Comparison of ENCODE assay signal across 25 mouse cellular contexts in genomic region chr7:25243361-25243760, GRCm38 (mm10). TPM values are rescaled to one million over a fixed set of nuclear protein-coding genes. Genes with fewer than 3 reads are reported as not detected.
A peak's percentile ranks its signal among the peaks of the same experiment; 100 is the strongest.
DNase-seq lines count a peak whose midpoint lies in the region; ATAC-seq and TF ChIP-seq lines count a peak whose summit lies in the region.
"Had no signal": no experiment of that assay in that cellular context is flagged by ENCODE, and none has a peak within 500 bp of the region (broad histone marks: within the 10 kb centered on the region; RNA-seq: fewer than 3 reads in every experiment).

No protein-coding gene starts in this region.

- WGBS in kidney, embryonic 15.5 days, result 83% methylated on average over 4 of the region's 4 CpGs
- WGBS in embryonic facial prominence, embryonic 10.5 days, result 93% methylated on average over 4 of the region's 4 CpGs

- peaks cover 70% of the 10 kb centered on the region for H3K4me1 ChIP-seq in kidney, embryonic 15.5 days
- H3K4me1 ChIP-seq in E14TG2a.4 (replicated peaks; ENCODE audit: low read depth, low read length), result peaks cover 91% of the 10 kb centered on the region
- H3K4me1 ChIP-seq in embryonic facial prominence, embryonic 10.5 days, result peaks cover 57% of the 10 kb centered on the region

- no peak overlapping the region for H3K27ac ChIP-seq in gastrocnemius, adult 2 months
- H3K27ac ChIP-seq in kidney, embryonic 15.5 days, result 0 out of 2 replicates have a peak overlapping the region, but pooled peaks have one; percentile 9
- no peak overlapping the region for H3K27ac ChIP-seq in embryonic facial prominence, embryonic 10.5 days (replicated peaks)
- H3K27ac ChIP-seq: forebrain, embryonic 15.5 days; hindbrain, embryonic 13.5 days; limb, embryonic 13.5 days; liver, embryonic 12.5 days; midbrain, embryonic 15.5 days; neural tube, embryonic 12.5 days had no signal

- no peak for ATAC-seq in kidney, embryonic 15.5 days (replicated peaks; ENCODE audit: low FRiP score)
- no peak for ATAC-seq in megakaryocyte progenitor cell, adult 5-6 weeks (replicated peaks; ENCODE audit: poor library complexity)
- ATAC-seq: activated CD4-positive, CD25-positive, alpha-beta regulatory T cell, adult 4 months; forebrain, embryonic 15.5 days; liver, embryonic 12.5 days; midbrain, embryonic 15.5 days had no signal

- peaks cover 46% of the 10 kb centered on the region for H3K36me3 ChIP-seq in kidney, embryonic 15.5 days
- H3K36me3 ChIP-seq in E14TG2a.4 (ENCODE audit: insufficient read depth, low read length), result peaks cover 75% of the 10 kb centered on the region
- peaks cover 75% of the 10 kb centered on the region for H3K36me3 ChIP-seq in embryonic facial prominence, embryonic 10.5 days (replicated peaks)
- H3K36me3 ChIP-seq: forebrain, embryonic 15.5 days; midbrain, embryonic 15.5 days had no signal

- no peaks in the 10 kb centered on the region for H3K9me3 ChIP-seq in kidney, embryonic 15.5 days (replicated peaks)
- no peaks in the 10 kb centered on the region for H3K9me3 ChIP-seq in E14TG2a.4 (ENCODE audit: low read length)
- no peaks in the 10 kb centered on the region for H3K9me3 ChIP-seq in embryonic facial prominence, embryonic 10.5 days
- H3K9me3 ChIP-seq: forebrain, embryonic 15.5 days; hindbrain, embryonic 13.5 days; limb, embryonic 13.5 days; liver, embryonic 12.5 days; midbrain, embryonic 15.5 days; neural tube, embryonic 12.5 days had no signal

- H3K9ac ChIP-seq in kidney, embryonic 15.5 days, result no peak overlapping the region
- H3K9ac ChIP-seq: forebrain, embryonic 15.5 days; hindbrain, embryonic 13.5 days; limb, embryonic 13.5 days; liver, embryonic 12.5 days; midbrain, embryonic 15.5 days; neural tube, embryonic 12.5 days had no signal

- intact Hi-C loops in gastrocnemius, adult 2 months (cut with DNase I), result no loop called here
- intact Hi-C loops in gastrocnemius, postnatal 36 days (cut with DNase I), result loop anchor here (5.0 kb wide), 2 partner anchors 89 to 139 kb away; no protein-coding TSS in a partner anchor

- H3K4me2 ChIP-seq in kidney, embryonic 15.5 days, result no peak overlapping the region
- H3K4me2 ChIP-seq: forebrain, embryonic 15.5 days; hindbrain, embryonic 13.5 days; limb, embryonic 13.5 days; liver, embryonic 12.5 days; midbrain, embryonic 15.5 days; neural tube, embryonic 12.5 days had no signal

- DNase-seq in gastrocnemius, adult 2 months, result peak; percentile 18
- no peak for DNase-seq in gastrocnemius, postnatal 36 days
- no peak for DNase-seq in kidney, postnatal 36 days
- DNase-seq in embryonic facial prominence, embryonic 10.5 days (ENCODE audit: low spot score), result no peak
- DNase-seq in ovary, postnatal 14 days (ENCODE audit: low spot score), result no peak
- DNase-seq: adrenal gland, postnatal 14 days; cerebellum, postnatal 10 days; gastrocnemius, postnatal 25 days; kidney, adult 8-10 months; kidney, postnatal 25 days; lung, adult 18-20 months; lung, postnatal 10 days; retina, postnatal 1 day; right cerebral cortex, postnatal 25 days; spleen, adult 18-20 months had no signal

- H3K27me3 ChIP-seq in kidney, embryonic 15.5 days, result no peaks in the 10 kb centered on the region
- no peaks in the 10 kb centered on the region for H3K27me3 ChIP-seq in E14TG2a.4 (ENCODE audit: insufficient read depth, low read length)
- H3K27me3 ChIP-seq in embryonic facial prominence, embryonic 10.5 days (replicated peaks; ENCODE audit: low read depth, poor library complexity, severe bottlenecking), result no peaks in the 10 kb centered on the region
- H3K27me3 ChIP-seq: forebrain, embryonic 15.5 days; hindbrain, embryonic 13.5 days; limb, embryonic 13.5 days; liver, embryonic 12.5 days; midbrain, embryonic 15.5 days; neural tube, embryonic 12.5 days had no signal

- TF ChIP-seq CTCF in gastrocnemius, adult 2 months (IDR thresholded peaks at IDR 0.05), result no peak
- TF ChIP-seq CTCF in E14TG2a.4 (conservative IDR thresholded peaks at IDR 0.05; ENCODE audit: low read length), result no peak

- H3K4me3 ChIP-seq in gastrocnemius, adult 2 months, result no peak overlapping the region
- H3K4me3 ChIP-seq in kidney, embryonic 15.5 days (replicated peaks), result no peak overlapping the region
- H3K4me3 ChIP-seq in E14TG2a.4 (replicated peaks; ENCODE audit: low read length), result peak overlapping the region; percentile 32; the same call in 1 of the 2 replicates
- H3K4me3 ChIP-seq in embryonic facial prominence, embryonic 10.5 days, result peak overlapping the region; percentile 25; the same call in 1 of the 2 replicates
- H3K4me3 ChIP-seq: forebrain, embryonic 15.5 days; hindbrain, embryonic 13.5 days; limb, embryonic 13.5 days; liver, embryonic 12.5 days; midbrain, embryonic 15.5 days; neural tube, embryonic 12.5 days had no signal

RNA-seq across cellular contexts. Expression of gene Gsk3a, which starts 5.7 kb away (rescaled TPM):
- total RNA-seq in gastrocnemius, adult 2 months (2021), result 10 to 100 TPM; 74.1 to 77.4 TPM
- total RNA-seq in gastrocnemius, postnatal 36 days (2021), result 10 to 100 TPM; 64.0 to 69.6 TPM
- polyA plus RNA-seq in kidney, embryonic 15.5 days (2015; fragmentation: Nextera tagmentation; extraction: Ambion mirVana), result 10.7 and 12.1 TPM in 2 replicates
- 10.6 and 10.7 TPM in 2 replicates for polyA plus RNA-seq in embryonic facial prominence, embryonic 10.5 days (2016; fragmentation: Nextera tagmentation; extraction: Ambion mirVana)
- total RNA-seq in megakaryocyte progenitor cell, adult 5-6 weeks (2015), result 84.9 and 93.2 TPM in 2 replicates
- total RNA-seq in megakaryocyte progenitor cell, adult 5-6 weeks (2017), result 57.8 and 60.3 TPM in 2 replicates

RNA-seq across cellular contexts. Expression of gene Erf, which starts 7.2 kb away (rescaled TPM):
- total RNA-seq in gastrocnemius, adult 2 months (2021), result 1 to 10 TPM; 5.4 to 7.4 TPM
- total RNA-seq in gastrocnemius, postnatal 36 days (2021), result 1 to 10 TPM; 5.0 to 6.1 TPM
- 16.9 and 17.9 TPM in 2 replicates for polyA plus RNA-seq in kidney, embryonic 15.5 days (2015; fragmentation: Nextera tagmentation; extraction: Ambion mirVana)
- polyA plus RNA-seq in embryonic facial prominence, embryonic 10.5 days (2016; fragmentation: Nextera tagmentation; extraction: Ambion mirVana), result 10.9 and 11.5 TPM in 2 replicates
- 5.2 and 5.6 TPM in 2 replicates for total RNA-seq in megakaryocyte progenitor cell, adult 5-6 weeks (2015)
- 6.6 and 6.9 TPM in 2 replicates for total RNA-seq in megakaryocyte progenitor cell, adult 5-6 weeks (2017)

RNA-seq across cellular contexts. Expression of gene Zfp526, which starts 22.1 kb away (rescaled TPM):
- total RNA-seq in gastrocnemius, adult 2 months (2021), result 1 to 10 TPM; 5.5 to 6.1 TPM
- total RNA-seq in gastrocnemius, postnatal 36 days (2021), result 1 to 10 TPM; 4.1 to 5.5 TPM
- 2.5 and 2.6 TPM in 2 replicates for polyA plus RNA-seq in kidney, embryonic 15.5 days (2015; fragmentation: Nextera tagmentation; extraction: Ambion mirVana)
- 2.7 and 3.3 TPM in 2 replicates for polyA plus RNA-seq in embryonic facial prominence, embryonic 10.5 days (2016; fragmentation: Nextera tagmentation; extraction: Ambion mirVana)
- 7.2 and 7.6 TPM in 2 replicates for total RNA-seq in megakaryocyte progenitor cell, adult 5-6 weeks (2015)
- total RNA-seq in megakaryocyte progenitor cell, adult 5-6 weeks (2017), result 7.5 and 7.6 TPM in 2 replicates

RNA-seq across cellular contexts. Expression of gene Dedd2, which starts 22.9 kb away (rescaled TPM):
- total RNA-seq in gastrocnemius, adult 2 months (2021), result 1 to 10 TPM; 9.3 to 9.4 TPM
- total RNA-seq in gastrocnemius, postnatal 36 days (2021), result 10 to 100 TPM in 1 of 2 experiments, 1 to 10 TPM in 1; 8.4 to 10.7 TPM
- polyA plus RNA-seq in kidney, embryonic 15.5 days (2015; fragmentation: Nextera tagmentation; extraction: Ambion mirVana), result 10.2 and 11.7 TPM in 2 replicates
- 11.3 and 12.0 TPM in 2 replicates for polyA plus RNA-seq in embryonic facial prominence, embryonic 10.5 days (2016; fragmentation: Nextera tagmentation; extraction: Ambion mirVana)
- total RNA-seq in megakaryocyte progenitor cell, adult 5-6 weeks (2015), result 10.7 and 11.0 TPM in 2 replicates
- total RNA-seq in megakaryocyte progenitor cell, adult 5-6 weeks (2017), result 14.5 and 17.2 TPM in 2 replicates

RNA-seq across cellular contexts. Expression of gene Cic, which starts 24.1 kb away (rescaled TPM):
- total RNA-seq in gastrocnemius, adult 2 months (2021), result 10 to 100 TPM; 37.0 to 40.4 TPM
- 10 to 100 TPM; 31.4 to 37.6 TPM for total RNA-seq in gastrocnemius, postnatal 36 days (2021)
- 28.2 and 32.4 TPM in 2 replicates for polyA plus RNA-seq in kidney, embryonic 15.5 days (2015; fragmentation: Nextera tagmentation; extraction: Ambion mirVana)
- polyA plus RNA-seq in embryonic facial prominence, embryonic 10.5 days (2016; fragmentation: Nextera tagmentation; extraction: Ambion mirVana), result 17.1 and 21.4 TPM in 2 replicates
- 67.4 and 67.8 TPM in 2 replicates for total RNA-seq in megakaryocyte progenitor cell, adult 5-6 weeks (2015)
- 19.0 and 24.4 TPM in 2 replicates for total RNA-seq in megakaryocyte progenitor cell, adult 5-6 weeks (2017)

Comparison
In these comparisons a context has a peak if more than half of its experiments do, and no peak if none do; other contexts are left out.
1. H3K4me3 ChIP-seq: peak in E14TG2a.4 (single experiment) and embryonic facial prominence, embryonic 10.5 days (single experiment); none in gastrocnemius, adult 2 months (single experiment) and kidney, embryonic 15.5 days (single experiment).